Mouse (Mus musculus): Measurements from ENCODE around the gene Usp36.

Usp36 gene

GRCm38 (mm10) chr11:118247359-118248095 is 42.5 kb downstream of the Usp36 start:
- no peak for DNase-seq

DNA sequence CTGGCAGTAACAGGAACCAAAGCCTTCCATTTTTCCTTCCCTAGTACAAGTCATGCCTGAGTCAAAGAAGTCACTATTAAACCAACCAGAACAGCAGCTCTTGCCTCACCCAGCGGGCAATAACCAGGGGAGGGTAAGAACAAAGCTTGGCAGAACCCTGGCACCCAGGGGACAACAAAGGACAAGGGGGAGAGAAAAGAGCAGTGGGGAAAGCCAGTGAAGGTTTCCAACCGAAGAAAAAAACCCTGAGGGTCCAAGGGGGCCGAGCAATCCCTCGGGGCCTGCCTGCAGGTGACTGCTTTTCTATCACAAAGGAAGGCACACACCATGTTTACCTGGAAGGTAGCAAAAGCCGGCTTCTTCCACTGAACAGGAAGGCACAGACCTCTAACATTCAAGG is 43.3 kb downstream of the Usp36 start:
- no peak for DNase-seq

GRCm38 (mm10) chr11:118245130-118245529 is 44.9 kb downstream of the Usp36 start:
- DNase-seq = no peak

GRCm38 (mm10) chr11:118243627-118244261 is 46.3 kb downstream of the Usp36 start:
- no peak for DNase-seq

- no peak for DNase-seq
Observed at GRCm38 (mm10) chr11:118242506-118242905, 47.5 kb downstream of the Usp36 start.

DNA sequence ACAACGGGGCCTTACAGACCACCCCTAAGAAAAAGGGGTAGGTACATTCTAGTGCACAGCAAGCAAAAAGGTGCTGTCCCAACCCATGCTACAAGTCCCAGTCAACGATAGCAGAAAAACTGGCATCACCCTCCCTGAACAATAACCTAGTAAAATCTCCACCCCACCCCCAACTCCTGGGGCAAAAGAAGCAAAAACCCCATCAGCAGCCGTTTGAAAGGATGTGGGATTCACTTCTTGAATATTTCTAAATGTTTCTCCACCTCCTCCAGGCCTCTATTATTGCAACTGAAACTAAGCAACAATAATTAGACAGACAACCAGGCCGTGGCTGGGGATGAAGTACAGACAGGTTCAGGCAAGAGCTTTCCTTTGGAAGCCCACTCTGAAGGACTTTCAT is 49.7 kb downstream of the Usp36 start:
- no peak for DNase-seq

GRCm38 (mm10) chr11:118239281-118240198 is 50.5 kb downstream of the Usp36 start:
- DNase-seq = no peak

- DNase-seq = no peak
Observed at GRCm38 (mm10) chr11:118236520-118237190, 53.4 kb downstream of the Usp36 start.

- DNase-seq = no peak
Observed at GRCm38 (mm10) chr11:118234929-118235328, 55.1 kb downstream of the Usp36 start.

DNA sequence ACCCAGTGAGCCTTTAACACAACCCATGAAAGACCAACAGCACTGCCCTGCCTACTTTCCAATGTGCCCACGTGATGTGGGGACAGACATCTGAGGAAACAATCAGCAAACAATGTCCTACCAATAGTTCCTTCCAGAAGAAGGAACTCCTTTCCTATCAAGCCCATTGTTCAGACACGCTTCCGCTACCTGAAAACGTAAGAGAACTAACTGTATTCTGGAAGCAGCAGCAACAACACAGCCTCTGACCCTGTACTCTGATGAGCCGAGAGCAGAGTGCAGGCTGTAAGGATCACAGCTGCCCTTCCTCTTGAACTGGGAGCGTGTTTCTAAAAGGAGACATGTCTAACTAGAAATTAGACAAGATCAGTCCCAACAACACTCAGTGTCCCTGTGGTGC is 55.5 kb downstream of the Usp36 start:
- no peak for DNase-seq

DNA sequence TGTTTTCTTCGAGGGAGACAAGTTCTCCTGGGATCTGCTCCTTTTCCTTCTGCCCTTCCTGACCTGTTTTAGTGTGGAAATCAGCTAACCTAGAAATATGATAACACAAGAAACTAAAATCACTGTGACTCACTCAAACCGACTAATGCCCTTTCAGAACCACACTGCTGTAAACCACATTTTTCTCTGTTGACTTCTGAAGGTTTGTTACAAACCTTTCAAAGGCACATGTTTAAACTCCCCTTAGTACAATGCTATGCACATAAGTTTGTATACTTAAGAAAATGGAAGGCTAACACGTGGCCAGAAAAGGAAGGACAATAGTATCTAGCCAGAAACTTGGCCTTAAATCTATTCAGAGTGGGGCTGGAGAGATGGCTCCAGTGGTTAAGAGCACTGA is 56.1 kb downstream of the Usp36 start:
- no peak for DNase-seq

DNA sequence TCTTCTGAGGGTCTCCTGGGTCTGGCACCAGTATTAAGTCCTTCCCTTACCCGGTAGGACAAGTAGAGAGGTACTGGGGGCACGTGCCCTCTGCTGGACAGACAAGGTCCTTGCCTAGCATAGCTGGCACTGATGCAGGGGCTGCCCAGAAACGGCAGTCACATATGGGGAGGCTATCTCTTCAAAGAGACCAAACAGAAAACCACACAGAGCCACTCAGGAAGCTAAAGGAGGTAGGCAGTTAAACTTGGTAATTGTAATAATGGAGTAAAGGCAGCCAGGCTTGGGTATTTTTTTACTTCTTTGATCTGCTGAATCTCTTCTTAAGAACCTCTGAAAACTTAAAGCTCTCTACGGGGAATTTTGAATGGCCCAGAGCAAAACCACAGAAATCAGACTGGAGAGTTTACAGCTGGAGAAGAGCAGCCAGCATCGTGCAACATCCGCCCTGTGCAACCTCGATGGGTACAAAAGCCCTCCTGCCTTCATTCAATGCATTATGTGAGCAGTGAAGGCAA is 57.7 kb downstream of the Usp36 start:
- DNase-seq = no peak

GRCm38 (mm10) chr11:118229941-118230340 is 60.1 kb downstream of the Usp36 start:
- no peak for DNase-seq

GRCm38 (mm10) chr11:118227650-118228049 is 62.4 kb downstream of the Usp36 start:
- no peak for DNase-seq

DNA sequence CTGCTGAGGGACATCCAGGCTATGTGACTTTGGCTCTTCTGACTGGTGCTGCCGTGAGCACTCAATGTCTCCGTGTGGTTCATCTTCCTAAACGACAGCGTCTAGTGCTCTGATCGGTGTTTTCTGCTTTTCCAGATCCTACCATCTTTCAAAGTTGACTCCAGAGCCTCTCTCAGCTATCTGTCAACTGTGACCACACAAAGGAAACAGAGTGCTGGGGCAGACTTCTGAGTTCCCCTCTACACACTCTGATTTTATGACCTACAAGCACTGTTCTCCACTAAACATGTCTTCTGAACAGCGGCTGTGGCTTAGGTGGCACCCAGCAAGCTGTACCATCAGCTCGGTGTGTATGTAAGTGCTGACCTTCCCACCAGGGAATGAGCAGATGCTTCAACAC is 63.2 kb downstream of the Usp36 start:
- DNase-seq = no peak

DNA sequence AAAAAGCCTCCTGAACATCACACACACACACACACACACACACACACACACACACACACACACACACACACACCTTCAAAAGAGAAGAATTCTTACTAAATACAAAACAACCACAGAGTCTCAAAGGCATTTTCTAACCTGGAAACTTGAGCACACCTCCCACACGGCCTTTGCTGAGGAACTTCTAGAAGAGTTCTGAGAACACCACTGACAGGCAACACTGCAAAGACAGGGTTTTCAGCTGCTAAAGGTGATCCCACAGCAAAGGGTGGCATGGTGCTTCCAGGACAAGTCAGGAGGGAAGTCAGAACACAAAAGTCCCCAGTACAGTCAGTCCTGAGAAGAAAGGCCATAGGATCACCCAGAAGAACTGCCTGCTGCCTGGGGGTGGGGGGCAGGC is 64.2 kb downstream of the Usp36 start:
- no peak for DNase-seq

GRCm38 (mm10) chr11:118225056-118225836 is 64.8 kb downstream of the Usp36 start:
- no peak for DNase-seq

GRCm38 (mm10) chr11:118223416-118224067 is 66.5 kb downstream of the Usp36 start:
- no peak for DNase-seq

GRCm38 (mm10) chr11:118222917-118223316 is 67.1 kb downstream of the Usp36 start:
- no peak for DNase-seq

DNA sequence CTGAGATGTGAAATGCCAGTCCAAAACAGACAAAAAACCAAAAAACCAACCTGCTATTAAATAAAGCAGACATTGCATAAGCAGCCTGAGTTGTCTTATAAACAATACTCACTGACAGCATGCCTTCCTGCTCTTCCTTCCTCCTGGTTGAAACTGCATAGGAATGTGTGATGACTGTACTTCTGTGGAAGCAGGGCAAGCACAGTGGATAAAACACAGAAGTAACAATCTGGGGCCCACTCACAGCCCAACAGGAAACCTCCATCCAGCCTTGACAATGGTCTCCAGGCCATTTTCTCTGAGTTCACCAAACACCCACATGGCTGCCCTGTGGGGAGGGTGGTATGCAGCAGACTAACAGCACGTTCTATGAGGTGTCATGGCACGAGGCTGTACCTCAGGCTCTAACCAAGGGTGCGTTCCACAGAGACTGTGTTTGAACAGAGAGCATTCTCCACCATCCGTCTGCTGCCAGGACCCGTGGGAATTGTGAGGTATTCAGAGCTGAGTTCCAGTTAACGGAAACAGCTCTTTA is 67.6 kb downstream of the Usp36 start:
- no peak for DNase-seq

Measured in layer of hippocampus, adult 9-11 months (tissue).